Mouse (Mus musculus): ENCODE measurements around the gene Rnaseh2b.

GRCm38 (mm10) chr14:62370819-62371218 is 78.4 kb downstream of the Rnaseh2b start:
- TF ChIP-seq CTCF (conservative IDR thresholded peaks at IDR 0.05; ENCODE audit: low read length), result no peak
- TF ChIP-seq POU5F1 (IDR thresholded peaks at IDR 0.05; ENCODE audit: borderline replicate concordance, low read length), result no peak

All from E14TG2a.4 (cell line).